Mouse (Mus musculus) thymus, postnatal 0 days (tissue): ENCODE results near the gene Tesk1. TPM values are rescaled to one million over a fixed set of nuclear protein-coding genes. Genes with fewer than 3 reads are reported as not detected.

ENCODE experiments used
- DNase-seq: peaks from one replicate; pipeline ENCODE4 v3.0.0-alpha.2; 2015; ENCODE audit warnings: low spot score
- polyA plus RNA-seq: library from polyadenylated mRNA; unstranded; fragments of >200 nt; fragmentation: Nextera tagmentation; extraction: Ambion mirVana; gene quantifications from 2 replicates; pipeline ENCODE4 v1.2.1, GENCODE M21; 2015

Tesk1 gene
- polyA plus RNA-seq, 1 experiment from 2014 or later, result 2.8 TPM

- no peak for DNase-seq
Measured at GRCm38 (mm10) chr4:43418973-43419656, 22.6 kb upstream of the Tesk1 start.

- no peak for DNase-seq
Measured at GRCm38 (mm10) chr4:43419801-43420281, 21.9 kb upstream of the Tesk1 start.

GRCm38 (mm10) chr4:43420305-43420704 is 21.4 kb upstream of the Tesk1 start:
- peak; percentile 77 for DNase-seq

GRCm38 (mm10) chr4:43421632-43422240 is 20.0 kb upstream of the Tesk1 start:
- DNase-seq, result no peak

GRCm38 (mm10) chr4:43423267-43423934 is 18.3 kb upstream of the Tesk1 start:
- DNase-seq, result no peak

- DNase-seq, result no peak
Measured at GRCm38 (mm10) chr4:43424072-43424471, 17.7 kb upstream of the Tesk1 start.

GRCm38 (mm10) chr4:43425197-43425596 is 16.5 kb upstream of the Tesk1 start:
- DNase-seq, result no peak

GRCm38 (mm10) chr4:43425648-43426380 is 15.9 kb upstream of the Tesk1 start:
- DNase-seq, result peak; percentile 32

GRCm38 (mm10) chr4:43426487-43426886 is 15.3 kb upstream of the Tesk1 start:
- no peak for DNase-seq

- DNase-seq, result peak; percentile 93
Measured at GRCm38 (mm10) chr4:43427501-43428179, 14.1 kb upstream of the Tesk1 start.

GRCm38 (mm10) chr4:43428180-43428861 is 13.4 kb upstream of the Tesk1 start:
- DNase-seq, result no peak

GRCm38 (mm10) chr4:43428946-43429345 is 12.8 kb upstream of the Tesk1 start, which contains the start of gene Fam166b:
Gene Fam166b, minus strand, starts transcription at chr4:43429134.
- DNase-seq, result no peak

- peak; percentile 83 for DNase-seq
Measured at GRCm38 (mm10) chr4:43431690-43432089, 10.0 kb upstream of the Tesk1 start.

- no peak for DNase-seq
Measured at GRCm38 (mm10) chr4:43432832-43433231, 8.9 kb upstream of the Tesk1 start.

- DNase-seq, result peak; percentile 100
Measured at GRCm38 (mm10) chr4:43442044-43442443, 305 bp downstream of the Tesk1 start.

GRCm38 (mm10) chr4:43442456-43443361 is 970 bp downstream of the Tesk1 start:
- peak; percentile 70 for DNase-seq

GRCm38 (mm10) chr4:43443511-43443910 is 1.8 kb downstream of the Tesk1 start:
- DNase-seq, result peak; percentile 19

GRCm38 (mm10) chr4:43447251-43447650 is 5.5 kb downstream of the Tesk1 start:
- DNase-seq, result no peak

GRCm38 (mm10) chr4:43448554-43448953 is 6.8 kb downstream of the Tesk1 start:
- no peak for DNase-seq
